Mouse (Mus musculus) erythroblast, embryonic 14.5 days (primary cell): ENCODE results near the gene Homer2. TPM values are rescaled to one million over a fixed set of nuclear protein-coding genes. Genes with fewer than 3 reads are reported as not detected.

Experiments used
- H3K27me3 ChIP-seq: 2 replicates; pipeline ENCODE4 v1.6.1; 2012; ENCODE audit warnings: inconsistent platforms; ENCODE audit not compliant: control insufficient read depth
- H3K36me3 ChIP-seq: 2 replicates; pipeline ENCODE4 v1.6.1; 2012; ENCODE audit warnings: mild to moderate bottlenecking, inconsistent platforms; ENCODE audit not compliant: control insufficient read depth
- H3K4me1 ChIP-seq: 2 replicates; pipeline ENCODE4 v1.6.1; 2012; ENCODE audit warnings: inconsistent platforms; ENCODE audit not compliant: control insufficient read depth
- H3K4me3 ChIP-seq: replicated peaks from 2 replicates; pipeline ENCODE3; 2012; ENCODE audit warnings: moderate library complexity, mild to moderate bottlenecking, inconsistent platforms
- H3K9me3 ChIP-seq: 2 replicates; pipeline ENCODE4 v1.6.1; 2012; ENCODE audit warnings: low read length, inconsistent platforms, mixed read lengths; ENCODE audit not compliant: control insufficient read depth
- GATA1 ChIP-seq: IDR thresholded peaks from 2 replicates; pipeline ENCODE4 v1.6.1; 2012; ENCODE audit warnings: low read length, inconsistent platforms, mixed read lengths
- TAL1 ChIP-seq: IDR thresholded peaks from 3 replicates; pipeline ENCODE4 v1.6.1; 2012; ENCODE audit warnings: low read length, inconsistent platforms, mixed read lengths
- polyA plus RNA-seq: library from polyadenylated mRNA; stranded (reverse); fragments of >175 nt; gene quantifications from 2 replicates; pipeline ENCODE4 v1.2.3, GENCODE M21; 2012

Homer2 gene
- polyA plus RNA-seq, 1 experiment: 0.19 TPM

DNA sequence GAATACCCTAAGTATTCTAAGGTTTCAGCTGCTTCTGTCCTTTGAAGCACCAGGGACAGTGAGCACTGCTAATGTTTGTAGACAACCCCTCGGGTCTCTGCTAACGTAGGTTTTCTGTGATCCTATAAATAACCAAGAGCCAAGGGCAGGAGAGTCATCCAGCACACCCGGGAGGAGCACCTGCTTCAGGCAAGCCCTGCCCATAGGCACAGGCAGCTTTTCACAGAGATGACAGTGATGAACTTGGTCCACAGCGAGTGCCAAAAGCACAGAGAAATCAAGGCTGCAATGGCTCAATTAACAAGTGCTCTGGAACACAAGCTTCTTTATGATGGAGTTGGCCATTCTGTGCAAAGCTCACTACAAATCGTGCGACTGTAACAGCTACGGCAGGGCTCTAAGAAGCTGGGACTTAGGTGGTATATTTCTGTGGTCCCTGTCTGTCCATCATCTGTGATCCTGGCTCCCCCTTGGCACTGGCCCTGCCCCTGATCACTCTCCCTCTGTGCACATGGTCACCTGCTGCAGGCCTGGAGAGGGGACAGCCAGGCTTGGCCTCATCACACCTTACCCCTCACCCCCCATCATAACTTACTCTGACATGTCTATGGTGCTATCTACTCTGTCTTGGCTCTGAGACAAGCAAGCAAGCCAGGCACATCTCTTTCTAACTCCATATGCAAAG, 62.6 kb downstream of the Homer2 start:
- TF ChIP-seq GATA1: no peak
- H3K9me3 ChIP-seq: no peaks in the 10 kb centered on the region
- H3K27me3 ChIP-seq: no peaks in the 10 kb centered on the region; the same call in 1 of the 2 replicates
- no peak overlapping the region for H3K4me3 ChIP-seq
- H3K36me3 ChIP-seq: no peaks in the 10 kb centered on the region
- H3K4me1 ChIP-seq: no peaks in the 10 kb centered on the region

GRCm38 (mm10) chr7:81641101-81641500, 66.2 kb downstream of the Homer2 start:
- Histone ChIP-seq H3K4me1 (no peaks in the 10 kb centered on the region), H3K4me3 (no peak overlapping the region), H3K9me3 (no peaks in the 10 kb centered on the region), H3K27me3 (no peaks in the 10 kb centered on the region; the same call in 1 of the 2 replicates), H3K36me3 (no peaks in the 10 kb centered on the region)
- TF ChIP-seq GATA1: no peak
- no peak for TF ChIP-seq TAL1

DNA sequence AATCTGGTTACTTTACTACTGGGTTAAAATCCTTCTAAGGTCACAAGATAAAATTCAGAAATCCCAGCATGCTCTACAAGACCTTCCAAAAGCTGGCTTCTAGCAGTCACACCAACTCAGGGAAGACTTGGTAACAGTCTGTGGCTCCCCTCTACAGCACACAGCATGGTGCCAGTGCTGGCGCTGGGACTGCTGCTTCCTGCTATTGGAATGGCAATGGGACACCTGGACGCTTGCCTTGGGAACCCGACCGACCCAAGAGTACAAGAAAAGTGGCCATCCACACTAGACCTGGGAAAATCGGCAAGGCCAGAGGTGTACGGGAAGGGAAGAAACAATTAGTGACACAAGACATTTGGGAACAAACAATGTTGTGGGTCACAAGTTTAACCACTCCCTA, 74.7 kb downstream of the Homer2 start:
- H3K4me1 ChIP-seq: no peaks in the 10 kb centered on the region
- no peaks in the 10 kb centered on the region for H3K27me3 ChIP-seq
- H3K36me3 ChIP-seq: no peaks in the 10 kb centered on the region
- no peak for TF ChIP-seq GATA1
- TF ChIP-seq TAL1: no peak
- H3K9me3 ChIP-seq: 0 out of 2 replicates have a peak, but pooled peaks cover 2% of the 10 kb centered on the region
- H3K4me3 ChIP-seq: no peak overlapping the region

DNA sequence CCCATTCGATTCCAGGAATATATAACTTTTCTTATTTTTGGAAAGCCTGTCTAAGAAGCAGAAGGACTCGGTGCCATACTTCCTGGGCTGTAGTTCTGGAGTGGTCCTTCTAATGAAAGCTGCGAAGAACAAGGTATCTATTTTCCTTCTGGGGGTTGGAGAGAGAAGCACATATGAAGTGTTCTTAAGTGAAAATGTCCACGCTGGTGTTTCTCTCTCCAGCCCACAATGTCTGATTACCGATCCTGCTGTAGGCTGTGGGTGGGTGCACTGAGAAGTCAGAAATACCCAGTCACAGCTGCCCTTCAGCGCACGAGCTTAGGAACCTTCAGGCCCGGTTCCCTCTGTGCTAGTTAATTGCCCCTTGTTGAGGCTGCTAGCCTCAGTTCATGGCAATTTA, 76.1 kb downstream of the Homer2 start:
- TF ChIP-seq TAL1 (no peak), GATA1 (no peak)
- H3K36me3 ChIP-seq: no peaks in the 10 kb centered on the region
- no peak overlapping the region for H3K4me3 ChIP-seq
- peaks cover 4% of the 10 kb centered on the region for H3K9me3 ChIP-seq
- H3K4me1 ChIP-seq: no peaks in the 10 kb centered on the region
- no peaks in the 10 kb centered on the region for H3K27me3 ChIP-seq

DNA sequence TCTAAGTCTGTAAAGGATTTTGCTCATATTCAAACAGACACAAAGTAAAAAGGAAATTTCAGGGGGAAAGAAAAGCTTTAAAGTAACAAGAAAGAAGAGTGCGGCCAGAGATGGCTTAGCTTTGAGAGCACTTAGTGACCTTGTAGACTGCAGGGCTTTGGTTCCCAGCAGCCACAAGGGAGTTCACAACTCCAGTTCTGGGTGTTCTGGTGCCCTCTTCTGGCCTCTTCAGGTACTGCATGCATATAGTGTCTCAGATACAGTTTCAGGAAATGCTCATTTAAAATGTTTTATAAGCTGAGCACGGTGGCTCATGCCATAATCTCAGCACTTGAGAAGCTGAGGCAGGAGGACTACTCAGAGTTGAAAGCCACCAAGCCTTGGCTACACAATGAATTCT, 80.9 kb downstream of the Homer2 start:
- no peaks in the 10 kb centered on the region for H3K27me3 ChIP-seq
- peaks cover 8% of the 10 kb centered on the region for H3K9me3 ChIP-seq
- H3K4me3 ChIP-seq: no peak overlapping the region
- TF ChIP-seq TAL1 (no peak), GATA1 (no peak)
- H3K4me1 ChIP-seq: no peaks in the 10 kb centered on the region
- H3K36me3 ChIP-seq: no peaks in the 10 kb centered on the region

DNA sequence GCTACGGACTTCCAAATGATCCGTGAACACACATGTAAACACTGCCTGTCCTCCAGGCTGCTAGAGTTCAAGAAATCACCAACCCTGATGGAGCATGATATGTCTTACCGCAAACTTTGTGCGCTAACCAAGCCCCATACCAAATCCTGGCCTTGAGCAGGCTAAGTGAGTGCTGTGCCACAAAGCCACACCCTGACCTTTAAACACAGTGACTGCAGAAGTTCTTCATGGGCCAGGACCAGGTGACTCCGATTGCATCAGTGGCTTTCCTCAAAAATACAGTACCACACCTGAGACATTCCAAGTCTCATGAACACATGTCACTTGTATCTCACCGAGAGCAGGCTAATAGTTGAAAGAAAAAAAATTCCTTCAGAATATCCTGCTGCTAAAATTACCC, 83.6 kb downstream of the Homer2 start:
- Histone ChIP-seq H3K27me3 (no peaks in the 10 kb centered on the region), H3K36me3 (no peaks in the 10 kb centered on the region), H3K4me1 (no peaks in the 10 kb centered on the region), H3K9me3 (peaks cover 7% of the 10 kb centered on the region), H3K4me3 (no peak overlapping the region)
- TF ChIP-seq TAL1 (no peak), GATA1 (no peak)

GRCm38 (mm10) chr7:81622793-81623192, 84.5 kb downstream of the Homer2 start:
- Histone ChIP-seq H3K36me3 (no peaks in the 10 kb centered on the region), H3K4me1 (no peaks in the 10 kb centered on the region), H3K27me3 (no peaks in the 10 kb centered on the region), H3K9me3 (peaks cover 7% of the 10 kb centered on the region), H3K4me3 (no peak overlapping the region)
- TF ChIP-seq TAL1 (no peak), GATA1 (no peak)

DNA sequence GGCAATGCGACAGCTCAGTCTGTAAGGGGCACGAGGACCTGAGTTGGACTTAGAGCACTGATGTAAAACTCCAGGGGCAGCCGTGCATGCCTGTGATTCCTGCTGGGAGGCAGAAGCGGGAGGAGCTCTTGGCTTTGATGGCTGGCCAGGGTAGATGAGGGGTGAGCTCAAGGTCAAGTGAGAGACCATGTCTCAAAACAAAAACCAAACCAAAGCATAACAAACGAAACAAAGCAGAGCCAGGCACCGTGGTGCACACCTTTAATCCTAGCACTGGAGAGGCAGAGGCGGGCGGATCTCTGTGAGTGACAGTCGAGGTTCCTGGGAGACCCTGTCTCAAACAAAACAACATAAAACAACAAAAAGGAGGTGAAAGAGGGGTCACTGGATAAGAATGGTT, 92.3 kb downstream of the Homer2 start:
- Histone ChIP-seq H3K4me1 (peaks cover 5% of the 10 kb centered on the region), H3K36me3 (no peaks in the 10 kb centered on the region), H3K9me3 (no peaks in the 10 kb centered on the region), H3K27me3 (no peaks in the 10 kb centered on the region), H3K4me3 (no peak overlapping the region)
- TF ChIP-seq TAL1: no peak

- Histone ChIP-seq H3K27me3 (no peaks in the 10 kb centered on the region), H3K9me3 (no peaks in the 10 kb centered on the region), H3K36me3 (no peaks in the 10 kb centered on the region), H3K4me1 (peaks cover 10% of the 10 kb centered on the region), H3K4me3 (no peak overlapping the region)
- TF ChIP-seq GATA1 (no peak), TAL1 (no peak)
Observed at GRCm38 (mm10) chr7:81612856-81613635, 94.3 kb downstream of the Homer2 start.

- H3K36me3 ChIP-seq: no peaks in the 10 kb centered on the region
- no peaks in the 10 kb centered on the region for H3K9me3 ChIP-seq
- H3K4me1 ChIP-seq: peaks cover 27% of the 10 kb centered on the region
- TF ChIP-seq GATA1: no peak
- TF ChIP-seq TAL1: no peak
- H3K4me3 ChIP-seq: peak overlapping the region; percentile 10
- H3K27me3 ChIP-seq: no peaks in the 10 kb centered on the region
Observed at GRCm38 (mm10) chr7:81610125-81610524, 97.2 kb downstream of the Homer2 start.
